Mouse (Mus musculus) macrophage (primary cell): ENCODE results near the gene Hist2h3c1. TPM values are rescaled to one million over a fixed set of nuclear protein-coding genes. Genes with fewer than 3 reads are reported as not detected.
"Not testable (repeated sequence)": the region's sequence is repeated elsewhere in the genome, so short reads cannot be mapped to it uniquely, and the experiment has no call there.

Source experiments
- H3K27ac ChIP-seq: fragments of 350-480 bp; formaldehyde crosslinking; 2 replicates; pipeline ENCODE4 v1.9.0; 2021
- H3K36me3 ChIP-seq: fragments of 350-480 bp; formaldehyde crosslinking; 2 replicates; pipeline ENCODE4 v1.9.0; 2021; ENCODE audit errors: inconsistent target
- H3K4me3 ChIP-seq: fragments of 350-480 bp; formaldehyde crosslinking; 2 replicates; pipeline ENCODE4 v1.9.0; 2021; ENCODE audit errors: inconsistent target
- H3K79me2 ChIP-seq: fragments of 350-480 bp; formaldehyde crosslinking; 2 replicates; pipeline ENCODE4 v1.9.0; 2021; ENCODE audit errors: inconsistent target
- WGBS: methylation state at CpG from one replicate; pipeline ENCODE4 v1.1.7; 2026; ENCODE audit warnings: inconsistent platforms; ENCODE audit not compliant: missing documents; 5-methylcytosine and 5-hydroxymethylcytosine counted together
- polyA plus RNA-seq: library from polyadenylated mRNA; stranded (reverse); fragments of 250-400 nt; gene quantifications from 3 replicates; pipeline ENCODE4 v1.2.4, GENCODE M21; 2018; ENCODE audit warnings: inconsistent platforms

Gene Hist2h3c1
- polyA plus RNA-seq, 1 experiment from 2014 or later = 8.5 TPM

- Histone ChIP-seq H3K4me3 (no peak overlapping the region), H3K27ac (no peak overlapping the region), H3K79me2 (no peaks in the 10 kb centered on the region), H3K36me3 (no peaks in the 10 kb centered on the region)
- whole genome bisulfite sequencing = 45% methylated on average over 17 of the region's 17 CpGs
Observed at GRCm38 (mm10) chr3:96273591-96274465, 27.3 kb downstream of the Hist2h3c1 start.

- H3K4me3 ChIP-seq = no peak overlapping the region; the same call in 1 of the 2 replicates
- H3K27ac ChIP-seq = no peak overlapping the region
- no peaks in the 10 kb centered on the region for H3K36me3 ChIP-seq
- no peaks in the 10 kb centered on the region for H3K79me2 ChIP-seq
- WGBS = 20% methylated on average over 7 of the region's 8 CpGs
Observed at GRCm38 (mm10) chr3:96277428-96277799, 30.9 kb downstream of the Hist2h3c1 start.

GRCm38 (mm10) chr3:96277800-96278624 is 31.5 kb downstream of the Hist2h3c1 start:
- WGBS = 2% methylated on average over 41 of the region's 49 CpGs
- Histone ChIP-seq H3K4me3 (peak overlapping the region; percentile 30), H3K79me2 (no peaks in the 10 kb centered on the region), H3K27ac (peak overlapping the region; percentile 35; the same call in 1 of the 2 replicates), H3K36me3 (peaks cover under 1% of the 10 kb centered on the region; the same call in 1 of the 2 replicates)

- no peaks in the 10 kb centered on the region for H3K79me2 ChIP-seq
- no peak overlapping the region for H3K27ac ChIP-seq
- peaks cover 27% of the 10 kb centered on the region for H3K36me3 ChIP-seq
- 98% methylated on average over 6 of the region's 6 CpGs for WGBS
- no peak overlapping the region for H3K4me3 ChIP-seq
Observed at GRCm38 (mm10) chr3:96280660-96281059, 34.2 kb downstream of the Hist2h3c1 start.

GRCm38 (mm10) chr3:96284457-96284856 is 38.0 kb downstream of the Hist2h3c1 start:
- no peak overlapping the region for H3K27ac ChIP-seq
- H3K79me2 ChIP-seq = peaks cover 5% of the 10 kb centered on the region; the same call in 1 of the 2 replicates
- H3K36me3 ChIP-seq = peaks cover 62% of the 10 kb centered on the region
- WGBS = 23% methylated on average over 4 of the region's 4 CpGs
- H3K4me3 ChIP-seq = no peak overlapping the region

- 95% methylated on average over 8 of the region's 11 CpGs for WGBS
- Histone ChIP-seq H3K36me3 (peaks cover 71% of the 10 kb centered on the region), H3K79me2 (peaks cover 33% of the 10 kb centered on the region)
- H3K27ac ChIP-seq, H3K4me3 ChIP-seq: not testable (repeated sequence)
Observed at GRCm38 (mm10) chr3:96287334-96287733, 40.8 kb downstream of the Hist2h3c1 start.

- Histone ChIP-seq H3K79me2 (peaks cover 47% of the 10 kb centered on the region), H3K36me3 (peaks cover 59% of the 10 kb centered on the region), H3K4me3 (no peak overlapping the region), H3K27ac (no peak overlapping the region)
- WGBS = 85% methylated on average over 3 of the region's 3 CpGs
Observed at GRCm38 (mm10) chr3:96289201-96289600, 42.7 kb downstream of the Hist2h3c1 start.

GRCm38 (mm10) chr3:96290727-96291126 is 44.2 kb downstream of the Hist2h3c1 start:
- H3K79me2 ChIP-seq = peaks cover 47% of the 10 kb centered on the region
- 100% methylated on average over 1 of the region's 3 CpGs for WGBS

GRCm38 (mm10) chr3:96292641-96293040 is 46.2 kb downstream of the Hist2h3c1 start:
- 69% methylated on average over 6 of the region's 6 CpGs for WGBS
- H3K4me3 ChIP-seq = peak overlapping the region; percentile 55
- peaks cover 27% of the 10 kb centered on the region for H3K36me3 ChIP-seq
- peaks cover 47% of the 10 kb centered on the region for H3K79me2 ChIP-seq
- peak overlapping the region; percentile 96 for H3K27ac ChIP-seq

More at GRCm38 (mm10) chr3:96290727-96291126, 44.2 kb downstream of the Hist2h3c1 start:
- H3K27ac ChIP-seq, H3K4me3 ChIP-seq: not testable (repeated sequence)
- H3K36me3 ChIP-seq = peaks cover 44% of the 10 kb centered on the region

- WGBS = 18% methylated on average over 5 of the region's 5 CpGs
- H3K4me3 ChIP-seq = peak overlapping the region; percentile 55
- H3K36me3 ChIP-seq = peaks cover 20% of the 10 kb centered on the region
- H3K27ac ChIP-seq = peak overlapping the region; percentile 96
- H3K79me2 ChIP-seq = peaks cover 47% of the 10 kb centered on the region
Observed at GRCm38 (mm10) chr3:96293368-96293767, 46.9 kb downstream of the Hist2h3c1 start.

- Histone ChIP-seq H3K79me2 (peaks cover 47% of the 10 kb centered on the region), H3K36me3 (peaks cover 16% of the 10 kb centered on the region), H3K27ac (peak within 1 kb of the TSS; percentile 96), H3K4me3 (peak within 1 kb of the TSS; percentile 55)
- WGBS = 0% methylated on average over 4 of the region's 4 CpGs
Observed at GRCm38 (mm10) chr3:96293787-96294186, 47.3 kb downstream of the Hist2h3c1 start, which contains the start of gene Fcgr1. TSS of gene Fcgr1 (minus strand) at chr3:96293969.

Other genes with a start within 250 kb of the Hist2h3c1 start
- gene Vps45, start 188.2 kb upstream of the Hist2h3c1 start, polyA plus RNA-seq = 18.6 to 31.7 TPM (median 25.9 TPM) in 3 replicates
- 9.7 to 10.5 TPM (median 10.4 TPM) in 3 replicates for gene Otud7b, start 142.2 kb upstream of the Hist2h3c1 start, polyA plus RNA-seq
- gene Mtmr11, start 84.7 kb upstream of the Hist2h3c1 start, polyA plus RNA-seq = 1.2 to 2.4 TPM (median 1.8 TPM) in 3 replicates
- 57.6 to 99.3 TPM (median 68.9 TPM) in 3 replicates for gene Sf3b4, start 74.4 kb upstream of the Hist2h3c1 start, polyA plus RNA-seq
- gene Sv2a, start 65.5 kb upstream of the Hist2h3c1 start, polyA plus RNA-seq = 0.12 to 1.4 TPM (median 0.29 TPM) in 3 replicates
- gene Bola1, start 27.0 kb upstream of the Hist2h3c1 start, polyA plus RNA-seq = 5.3 to 18.4 TPM (median 17.6 TPM) in 3 replicates
- gene Hist2h2ab, start 26.8 kb upstream of the Hist2h3c1 start, polyA plus RNA-seq = not detected in 3 replicates
- not detected in 3 replicates for gene Hist2h2ac, start 25.8 kb upstream of the Hist2h3c1 start, polyA plus RNA-seq
- 5.7 to 13.3 TPM (median 6.8 TPM) in 3 replicates for gene Hist2h2be, start 25.6 kb upstream of the Hist2h3c1 start, polyA plus RNA-seq
- gene Hist2h3c2, start 7.6 kb upstream of the Hist2h3c1 start, polyA plus RNA-seq = 2.4 to 4.9 TPM (median 3.8 TPM) in 3 replicates
- gene Hist2h2aa2, start 6.4 kb upstream of the Hist2h3c1 start, polyA plus RNA-seq = 57.1 to 112 TPM (median 105 TPM) in 3 replicates
- 24.8 to 42.2 TPM (median 31.8 TPM) in 3 replicates for gene Hist2h2aa1, start 1.2 kb upstream of the Hist2h3c1 start, polyA plus RNA-seq
- gene Hist2h4, start 16.6 kb downstream of the Hist2h3c1 start, polyA plus RNA-seq = 0.30 to 0.62 TPM in 2 of 3 replicates, not detected in the other
- gene Hist2h3b, start 22.0 kb downstream of the Hist2h3c1 start, polyA plus RNA-seq = not detected in 3 replicates
- gene Hist2h2bb, start 23.1 kb downstream of the Hist2h3c1 start, polyA plus RNA-seq = not detected in 3 replicates
- gene Fcgr1, start 47.3 kb downstream of the Hist2h3c1 start, polyA plus RNA-seq = 189 to 290 TPM (median 287 TPM) in 3 replicates
- not detected in 3 replicates for gene BC107364, start 205.6 kb downstream of the Hist2h3c1 start, polyA plus RNA-seq